Mouse (Mus musculus) embryo, embryonic 9.5 days (tissue): Measurements from ENCODE around the gene Pygo2.

Source experiments
- DNase-seq: peaks from one replicate; pipeline ENCODE4 v3.0.0-alpha.2; 2017; ENCODE audit errors: extremely low spot score

Pygo2 gene

DNA sequence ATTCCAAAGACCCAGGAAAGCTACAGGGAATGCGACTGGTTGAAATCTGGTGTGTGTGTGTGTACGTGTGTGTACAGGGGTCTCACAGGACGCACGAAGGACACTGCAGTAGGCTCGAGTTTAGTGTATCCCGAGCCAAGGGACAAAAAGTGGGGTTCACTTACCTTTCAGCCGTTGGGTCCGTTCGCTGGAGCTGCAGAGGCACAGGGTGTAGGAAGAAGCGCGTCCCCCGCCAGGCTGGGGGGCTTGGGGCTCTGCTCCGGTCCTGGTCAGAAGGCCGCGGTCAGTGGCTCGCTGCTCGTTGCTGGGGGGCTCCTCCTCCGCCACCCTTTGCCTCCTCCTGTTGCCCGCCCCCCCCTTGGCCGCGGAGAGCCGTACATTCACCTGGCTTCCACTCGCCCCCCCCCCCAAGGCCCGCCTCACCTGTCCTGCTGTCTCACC is 37.1 kb upstream of the Pygo2 start:
- DNase-seq: peak; percentile 38

DNA sequence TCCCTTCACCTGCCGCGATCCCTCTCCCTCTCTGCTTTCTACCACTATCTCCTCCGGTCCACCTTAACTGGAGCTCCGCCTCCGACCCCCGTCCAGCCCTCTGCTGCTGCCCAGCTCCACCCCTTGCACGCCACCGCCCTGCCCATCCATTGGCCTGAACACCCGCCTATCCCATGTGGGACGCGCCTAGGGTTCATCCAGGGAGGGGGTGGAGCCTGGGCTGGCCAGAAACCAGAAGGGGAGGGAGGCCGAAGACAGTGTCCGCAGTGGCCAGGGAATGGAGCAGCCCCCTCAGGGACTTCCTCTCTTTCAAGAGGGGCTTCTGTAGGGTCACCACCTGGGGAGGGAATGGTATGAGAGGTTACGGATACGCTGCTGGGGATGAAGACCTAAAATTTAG is 36.4 kb upstream of the Pygo2 start:
- peak; percentile 99 for DNase-seq

GRCm38 (mm10) chr3:89394006-89394893 is 35.8 kb upstream of the Pygo2 start, which contains the start of gene Zbtb7b:
Gene Zbtb7b (minus strand): TSS chr3:89394776.
- DNase-seq: peak; percentile 75

- peak; percentile 89 for DNase-seq
Measured at GRCm38 (mm10) chr3:89394894-89395256, 35.1 kb upstream of the Pygo2 start.

DNA sequence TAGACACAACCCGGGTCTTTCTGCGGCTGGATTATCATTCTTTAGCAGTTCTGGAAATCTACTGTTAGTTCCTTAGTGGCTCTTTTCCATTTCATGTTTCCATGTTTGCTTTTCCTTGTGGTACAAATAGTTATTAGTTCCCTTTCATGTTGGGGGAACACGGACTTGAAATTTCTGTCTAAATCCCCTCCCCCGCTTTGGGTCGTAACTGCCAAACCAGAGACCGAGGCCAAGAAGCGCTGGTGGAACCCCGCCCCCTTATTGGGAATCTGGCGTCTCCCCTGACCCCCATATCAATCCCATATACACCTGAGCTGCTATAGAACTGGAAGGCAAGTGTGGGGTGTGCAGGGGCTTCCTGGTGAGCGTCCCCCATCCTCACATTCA is 34.6 kb upstream of the Pygo2 start:
- no peak for DNase-seq

- DNase-seq: peak; percentile 74
Measured at GRCm38 (mm10) chr3:89395806-89396653, 34.0 kb upstream of the Pygo2 start.

GRCm38 (mm10) chr3:89396654-89397005 is 33.4 kb upstream of the Pygo2 start:
- no peak for DNase-seq

DNA sequence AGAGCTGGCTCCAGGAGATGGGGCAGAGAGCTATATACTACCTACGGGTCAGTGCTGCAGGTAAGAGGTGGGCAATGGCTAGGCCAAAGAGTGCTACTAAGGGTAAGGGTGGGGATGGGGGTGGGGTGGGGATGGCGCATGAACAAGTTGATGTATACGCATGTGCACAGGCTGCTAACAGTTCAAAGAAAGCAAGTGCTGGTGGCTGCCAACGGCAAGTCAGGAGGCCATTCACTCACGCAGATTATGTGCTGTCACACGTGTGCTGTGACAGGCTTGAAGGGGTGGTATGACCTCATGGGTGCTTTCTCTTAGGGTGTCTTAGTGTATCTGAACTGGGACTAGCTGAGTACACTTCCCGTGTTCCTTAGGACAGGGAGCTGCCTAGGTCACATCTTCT is 28.7 kb upstream of the Pygo2 start:
- no peak for DNase-seq

DNA sequence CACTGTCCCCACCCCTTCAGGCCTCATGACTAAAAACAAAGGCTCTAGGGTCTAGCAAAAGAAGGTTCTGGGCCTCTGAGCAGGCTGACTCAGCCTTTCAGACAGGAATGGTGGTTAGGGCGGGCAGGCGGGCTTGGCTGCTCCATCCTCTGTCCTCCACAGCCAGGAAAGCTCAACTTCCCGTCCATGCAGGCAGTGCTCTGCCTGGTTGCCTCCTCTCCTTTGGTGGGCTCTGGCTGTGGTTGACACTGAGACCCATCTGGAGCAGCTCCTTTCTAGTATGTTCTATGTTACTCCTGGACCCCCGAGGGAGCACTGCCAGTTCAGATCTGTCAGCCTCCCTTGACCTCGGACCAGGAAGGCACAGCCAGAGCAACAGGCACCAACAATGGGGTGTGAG is 27.3 kb upstream of the Pygo2 start, which contains the start of gene Lenep:
Gene Lenep (minus strand): TSS at position 101 of the 400 bp plus-strand sequence.
- DNase-seq: no peak

DNA sequence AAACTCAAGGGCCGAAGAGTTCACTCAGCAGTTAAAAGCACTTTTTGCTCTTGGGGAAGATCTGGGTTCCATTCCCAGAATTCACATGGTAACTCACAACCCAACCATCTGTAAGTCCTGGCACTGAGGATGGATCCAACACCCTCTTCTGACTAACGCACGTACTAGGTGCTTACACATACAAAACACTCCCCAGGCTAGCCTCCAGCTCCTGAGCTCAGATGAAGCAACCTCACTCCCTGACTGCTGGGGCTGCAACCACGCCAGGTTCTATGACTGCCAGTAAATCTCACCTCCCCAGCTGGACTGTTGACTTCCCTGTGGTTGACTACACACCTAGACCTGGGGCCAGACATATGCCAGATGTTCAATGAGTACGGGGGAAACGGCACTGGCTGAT is 23.1 kb upstream of the Pygo2 start:
- no peak for DNase-seq

DNA sequence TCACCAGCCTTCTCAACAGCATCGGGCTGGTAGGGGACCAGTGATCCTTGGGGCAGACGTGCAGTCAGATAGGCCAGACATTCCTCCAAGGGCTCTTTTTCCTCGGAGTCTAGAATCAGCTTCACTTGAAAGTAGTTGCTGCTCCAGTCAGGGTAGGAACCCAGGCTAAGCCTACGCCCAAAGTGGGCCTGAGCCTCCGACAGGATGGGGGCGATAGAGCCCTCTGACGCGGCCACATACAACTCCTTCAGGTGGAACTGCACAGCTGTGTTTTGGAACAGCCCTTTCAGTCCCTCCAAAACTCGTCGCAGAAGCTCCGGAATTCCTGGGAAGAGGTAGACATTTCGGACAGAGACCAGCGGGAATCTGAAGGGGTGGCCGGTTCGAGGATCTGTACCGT is 21.6 kb upstream of the Pygo2 start:
- DNase-seq: no peak

GRCm38 (mm10) chr3:89409701-89410100 is 20.3 kb upstream of the Pygo2 start:
- DNase-seq: no peak

GRCm38 (mm10) chr3:89410864-89411263 is 19.1 kb upstream of the Pygo2 start:
- DNase-seq: no peak

DNA sequence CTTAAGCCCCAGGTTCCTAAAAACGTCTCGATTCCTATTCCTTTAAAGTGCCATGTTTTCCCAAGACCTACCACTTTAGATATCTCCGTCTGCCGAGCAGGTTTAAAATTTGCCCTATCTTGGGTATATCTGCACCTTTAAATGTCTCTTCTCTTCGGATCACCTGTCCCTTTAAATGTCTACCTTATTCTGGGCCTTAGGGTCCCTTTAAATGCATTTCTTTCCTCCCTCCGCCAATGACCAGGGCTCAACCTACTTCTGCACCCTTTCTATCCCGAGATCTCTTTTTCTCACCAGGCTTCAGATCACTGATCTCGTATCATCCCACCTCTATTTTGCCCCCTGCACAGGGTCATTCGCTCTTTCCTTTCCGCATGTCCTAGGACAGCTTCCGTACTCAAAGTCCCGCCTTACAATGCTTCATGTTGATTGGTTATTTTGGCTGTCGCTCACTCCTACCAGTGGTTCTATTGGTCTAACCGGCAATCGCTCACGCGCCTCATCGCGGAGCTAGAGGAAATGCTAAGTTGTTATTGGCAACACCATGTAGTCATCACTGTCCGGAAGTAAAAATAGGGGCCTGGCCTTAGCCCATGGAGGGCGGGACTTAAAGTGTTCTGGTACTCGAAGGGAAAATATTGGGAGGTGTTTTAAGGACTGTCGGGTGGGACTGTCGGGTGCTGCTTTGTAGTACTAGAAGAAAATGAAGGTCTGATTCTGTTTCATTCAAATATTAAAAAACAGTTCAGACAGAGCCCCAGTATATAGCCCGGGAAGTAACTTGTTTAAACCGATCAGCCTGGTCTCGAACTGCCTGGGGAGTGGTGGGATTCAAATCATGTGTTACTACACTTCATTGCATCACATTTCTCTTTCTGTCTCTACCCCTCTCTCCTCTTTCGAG is 18.3 kb upstream of the Pygo2 start, which contains the start of gene Flad1:
Gene Flad1 (minus strand): TSS at position 381 of the 904 bp plus-strand sequence.
- peak; percentile 100 for DNase-seq

- no peak for DNase-seq
Measured at GRCm38 (mm10) chr3:89416158-89416557, 13.9 kb upstream of the Pygo2 start.

- no peak for DNase-seq
Measured at GRCm38 (mm10) chr3:89417131-89417530, 12.9 kb upstream of the Pygo2 start.

GRCm38 (mm10) chr3:89417840-89418169 is 12.2 kb upstream of the Pygo2 start:
- DNase-seq: no peak

DNA sequence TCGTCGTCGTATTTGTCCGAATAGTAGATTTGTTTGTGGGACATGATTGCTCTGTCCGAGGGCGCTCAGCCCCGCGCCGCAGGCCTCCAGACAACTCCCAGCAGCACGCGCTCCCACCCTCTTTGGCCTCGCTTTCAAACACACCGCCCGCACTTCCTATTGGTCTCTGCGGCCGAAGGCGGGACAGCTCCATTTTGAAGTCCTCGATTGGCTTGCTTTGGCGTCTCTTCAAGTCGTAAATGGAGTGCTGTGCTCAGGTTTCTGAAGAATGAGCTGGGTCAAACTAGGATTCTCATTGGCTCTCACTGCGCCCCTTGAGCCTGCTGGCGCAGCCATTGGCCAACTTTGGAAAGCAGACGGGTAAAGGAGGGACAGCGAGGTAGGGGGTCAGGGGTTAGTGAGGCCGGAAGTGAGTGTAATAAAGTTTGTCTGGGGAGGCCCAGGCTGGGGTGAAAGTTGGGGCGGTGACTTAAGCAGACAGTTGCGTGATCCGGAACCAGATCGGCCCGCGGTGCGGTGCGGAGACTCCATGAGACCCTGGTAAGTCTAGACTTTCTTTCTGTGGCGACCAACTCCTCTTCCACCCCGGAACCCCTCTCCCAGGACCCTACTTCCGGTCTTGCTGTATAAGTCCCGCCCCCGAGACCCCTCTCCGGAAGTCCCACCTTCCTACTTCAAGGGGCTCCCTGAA is 11.7 kb upstream of the Pygo2 start, which contains the start of the genes Cks1b and Shc1:
Gene Cks1b (minus strand): TSS at position 214 of the 691 bp plus-strand sequence.
Gene Shc1 (plus strand): TSS at position 274 of the 691 bp plus-strand sequence.
- DNase-seq: peak; percentile 97

GRCm38 (mm10) chr3:89418861-89419250 is 11.2 kb upstream of the Pygo2 start:
- DNase-seq: peak; percentile 88

DNA sequence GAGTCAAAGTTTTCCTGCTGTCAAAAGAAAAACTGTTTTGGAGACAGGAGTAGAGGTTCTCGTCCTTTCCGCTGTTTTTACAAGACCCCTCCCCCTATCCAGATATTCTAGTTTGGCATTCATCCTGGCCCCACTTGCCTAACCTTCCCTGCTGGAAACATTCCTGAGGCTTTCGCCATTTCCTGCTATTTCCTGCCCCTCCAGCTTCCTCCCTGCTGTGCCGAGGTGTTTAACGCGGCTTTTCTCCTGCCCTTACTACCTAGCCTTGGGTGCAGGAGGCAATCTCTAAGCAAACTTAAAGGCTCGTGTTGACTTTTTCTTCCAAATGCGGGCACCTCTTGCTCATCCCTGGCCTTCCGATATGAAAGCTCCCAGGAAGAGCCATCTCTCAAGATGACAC is 10.4 kb upstream of the Pygo2 start:
- peak; percentile 54 for DNase-seq

DNA sequence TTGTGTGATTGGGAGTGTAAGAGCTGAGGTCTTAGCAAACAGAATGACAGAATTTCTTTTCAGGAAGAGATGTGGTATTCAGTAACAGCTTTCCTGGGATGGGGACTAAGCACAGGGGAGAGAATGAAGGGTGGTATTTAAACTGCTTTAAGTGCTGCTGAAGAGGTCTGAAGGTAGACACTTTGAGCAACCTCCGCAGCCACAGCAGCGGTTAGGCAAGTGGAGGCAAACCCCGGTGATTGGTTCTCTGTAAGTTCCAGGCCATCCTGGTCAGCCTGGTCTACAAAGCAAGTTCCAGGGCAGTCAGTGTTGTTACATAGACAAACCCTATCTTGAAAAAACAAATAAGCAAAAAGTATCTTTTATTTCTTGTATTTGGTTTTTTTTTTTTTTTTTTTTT is 10.0 kb upstream of the Pygo2 start:
- no peak for DNase-seq
